Mouse (Mus musculus): ENCODE data around the gene Opcml. TPM values are rescaled to one million over a fixed set of nuclear protein-coding genes. Genes with fewer than 3 reads are reported as not detected.

Opcml gene
- total and polyA plus RNA-seq, 2 experiments from 2014 or later, result 71.2 to 128 TPM

GRCm38 (mm10) chr9:27937253-27937652, 146.7 kb downstream of the Opcml start:
- Histone ChIP-seq H3K4me3 (ENCODE audit: low read depth, low read length) (no peak overlapping the region), H3K27me3 (ENCODE audit: insufficient read depth, low read length) (no peaks in the 10 kb centered on the region), H3K4me2 (ENCODE audit: low read depth, low read length, poor library complexity, severe bottlenecking) (no peak overlapping the region), H3K27ac (ENCODE audit: low read depth, low read length) (no peak overlapping the region), H3K9me3 (ENCODE audit: low read length) (no peaks in the 10 kb centered on the region), H3K9ac (replicated peaks; ENCODE audit: low read length, poor library complexity, severe bottlenecking) (no peak overlapping the region), H3K36me3 (ENCODE audit: insufficient read depth, low read length) (no peaks in the 10 kb centered on the region), H3K4me1 (ENCODE audit: insufficient read depth, low read length) (no peaks in the 10 kb centered on the region)
- TF ChIP-seq CTCF (IDR thresholded peaks at IDR 0.05), result no peak
- DNase-seq (ENCODE audit: low spot score) (peak; percentile 30), ATAC-seq (ENCODE audit: low FRiP score) (no peak)

- no peaks in the 10 kb centered on the region for H3K36me3 ChIP-seq (ENCODE audit: insufficient read depth, low read length)
- H3K9me3 ChIP-seq (ENCODE audit: low read length), result no peaks in the 10 kb centered on the region
- H3K27ac ChIP-seq (ENCODE audit: low read depth, low read length), result no peak overlapping the region
- TF ChIP-seq CTCF (IDR thresholded peaks at IDR 0.05), result no peak
- no peak overlapping the region for H3K4me3 ChIP-seq (ENCODE audit: low read depth, low read length)
- no peaks in the 10 kb centered on the region for H3K4me1 ChIP-seq (ENCODE audit: insufficient read depth, low read length)
- DNase-seq (ENCODE audit: low spot score), result no peak
- H3K27me3 ChIP-seq (ENCODE audit: insufficient read depth, low read length), result no peaks in the 10 kb centered on the region
- H3K4me2 ChIP-seq (ENCODE audit: low read depth, low read length, poor library complexity, severe bottlenecking), result no peak overlapping the region
- H3K9ac ChIP-seq (replicated peaks; ENCODE audit: low read length, poor library complexity, severe bottlenecking), result no peak overlapping the region
- WGBS, result 87% methylated on average over 5 of the region's 5 CpGs
- ATAC-seq (ENCODE audit: low FRiP score), result no peak
Observed at GRCm38 (mm10) chr9:27937660-27938059, 147.1 kb downstream of the Opcml start.

- no peaks in the 10 kb centered on the region for H3K4me1 ChIP-seq (ENCODE audit: insufficient read depth, low read length)
- TF ChIP-seq CTCF (IDR thresholded peaks at IDR 0.05), result no peak
- H3K27me3 ChIP-seq (ENCODE audit: insufficient read depth, low read length), result no peaks in the 10 kb centered on the region
- no peak overlapping the region for H3K27ac ChIP-seq (ENCODE audit: low read depth, low read length)
- H3K9ac ChIP-seq (replicated peaks; ENCODE audit: low read length, poor library complexity, severe bottlenecking), result no peak overlapping the region
- DNase-seq (ENCODE audit: low spot score) (peak; percentile 32), ATAC-seq (ENCODE audit: low FRiP score) (no peak)
- 54% methylated on average over 11 of the region's 11 CpGs for WGBS
- no peaks in the 10 kb centered on the region for H3K36me3 ChIP-seq (ENCODE audit: insufficient read depth, low read length)
- H3K4me2 ChIP-seq (ENCODE audit: low read depth, low read length, poor library complexity, severe bottlenecking), result no peak overlapping the region
- no peak overlapping the region for H3K4me3 ChIP-seq (ENCODE audit: low read depth, low read length)
- H3K9me3 ChIP-seq (ENCODE audit: low read length), result no peaks in the 10 kb centered on the region
Observed at GRCm38 (mm10) chr9:27945323-27946010, 154.9 kb downstream of the Opcml start.

- H3K27ac ChIP-seq (ENCODE audit: low read depth, low read length), result no peak overlapping the region
- no peaks in the 10 kb centered on the region for H3K36me3 ChIP-seq (ENCODE audit: insufficient read depth, low read length)
- TF ChIP-seq CTCF (IDR thresholded peaks at IDR 0.05), result no peak
- DNase-seq (ENCODE audit: low spot score), result no peak
- ATAC-seq (ENCODE audit: low FRiP score), result no peak
- H3K4me2 ChIP-seq (ENCODE audit: low read depth, low read length, poor library complexity, severe bottlenecking), result no peak overlapping the region
- H3K9ac ChIP-seq (replicated peaks; ENCODE audit: low read length, poor library complexity, severe bottlenecking), result no peak overlapping the region
- no peaks in the 10 kb centered on the region for H3K27me3 ChIP-seq (ENCODE audit: insufficient read depth, low read length)
- H3K4me3 ChIP-seq (ENCODE audit: low read depth, low read length), result no peak overlapping the region
- WGBS, result 39% methylated on average over 5 of the region's 5 CpGs
- H3K9me3 ChIP-seq (ENCODE audit: low read length), result no peaks in the 10 kb centered on the region
- H3K4me1 ChIP-seq (ENCODE audit: insufficient read depth, low read length), result no peaks in the 10 kb centered on the region; the same call in 1 of the 2 replicates
Observed at GRCm38 (mm10) chr9:27951110-27951509, 160.5 kb downstream of the Opcml start.

GRCm38 (mm10) chr9:27961682-27962081, 171.1 kb downstream of the Opcml start:
- TF ChIP-seq CTCF (IDR thresholded peaks at IDR 0.05), result no peak
- H3K4me3 ChIP-seq (ENCODE audit: low read depth, low read length), result no peak overlapping the region
- no peak overlapping the region for H3K4me2 ChIP-seq (ENCODE audit: low read depth, low read length, poor library complexity, severe bottlenecking)
- no peak for DNase-seq (ENCODE audit: low spot score)
- H3K4me1 ChIP-seq (ENCODE audit: insufficient read depth, low read length), result no peaks in the 10 kb centered on the region
- WGBS, result 82% methylated on average over 3 of the region's 3 CpGs
- H3K27ac ChIP-seq (ENCODE audit: low read depth, low read length), result no peak overlapping the region
- no peaks in the 10 kb centered on the region for H3K9me3 ChIP-seq (ENCODE audit: low read length)
- no peaks in the 10 kb centered on the region for H3K27me3 ChIP-seq (ENCODE audit: insufficient read depth, low read length)
- no peak for ATAC-seq (ENCODE audit: low FRiP score)
- H3K9ac ChIP-seq (replicated peaks; ENCODE audit: low read length, poor library complexity, severe bottlenecking), result no peak overlapping the region
- no peaks in the 10 kb centered on the region for H3K36me3 ChIP-seq (ENCODE audit: insufficient read depth, low read length)

- Histone ChIP-seq H3K4me3 (ENCODE audit: low read depth, low read length) (no peak overlapping the region), H3K27me3 (ENCODE audit: insufficient read depth, low read length) (no peaks in the 10 kb centered on the region), H3K27ac (ENCODE audit: low read depth, low read length) (no peak overlapping the region), H3K9ac (replicated peaks; ENCODE audit: low read length, poor library complexity, severe bottlenecking) (no peak overlapping the region), H3K36me3 (ENCODE audit: insufficient read depth, low read length) (no peaks in the 10 kb centered on the region), H3K4me2 (ENCODE audit: low read depth, low read length, poor library complexity, severe bottlenecking) (no peak overlapping the region), H3K9me3 (ENCODE audit: low read length) (no peaks in the 10 kb centered on the region), H3K4me1 (ENCODE audit: insufficient read depth, low read length) (no peaks in the 10 kb centered on the region)
- peak; percentile 35 for DNase-seq (ENCODE audit: low spot score)
- ATAC-seq (ENCODE audit: low FRiP score), result no peak
- no peak for TF ChIP-seq CTCF (IDR thresholded peaks at IDR 0.05)
- 59% methylated on average over 2 of the region's 2 CpGs for WGBS
Observed at GRCm38 (mm10) chr9:27963385-27963784, 172.8 kb downstream of the Opcml start.
